Mouse (Mus musculus) cerebellum, adult 18-20 months (tissue): ENCODE measurements around the gene Il13ra1.

Experiments used
- DNase-seq, 2 experiments: peaks; one replicate each; pipeline ENCODE4 v3.0.0; 2021

Gene Il13ra1

GRCm38 (mm10) chrX:36111622-36112421 lies at the start of gene Il13ra1:
Gene Il13ra1, plus strand, starts transcription at chrX:36112110.
- DNase-seq, result peak; percentile 9 to 41

DNA sequence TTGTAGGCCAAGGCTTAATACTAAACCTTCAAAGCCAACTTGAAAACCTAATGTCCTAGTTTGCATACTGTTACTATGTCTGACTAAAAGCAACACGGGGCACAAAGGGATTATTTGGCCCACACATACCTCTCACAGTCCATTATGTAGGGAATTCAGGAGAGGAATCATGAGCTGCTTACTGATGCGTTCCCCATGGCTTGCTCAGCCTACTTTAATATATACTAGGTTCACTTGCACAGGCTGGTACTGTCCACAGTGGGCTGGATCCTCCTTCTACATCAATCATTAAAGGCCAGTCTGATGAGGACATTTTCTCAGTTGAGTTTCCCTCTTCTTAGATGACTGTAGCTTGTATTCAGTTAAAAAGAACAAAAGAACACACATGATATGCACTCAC lies 37.9 kb upstream of the Il13ra1 start:
- no peak for DNase-seq

DNA sequence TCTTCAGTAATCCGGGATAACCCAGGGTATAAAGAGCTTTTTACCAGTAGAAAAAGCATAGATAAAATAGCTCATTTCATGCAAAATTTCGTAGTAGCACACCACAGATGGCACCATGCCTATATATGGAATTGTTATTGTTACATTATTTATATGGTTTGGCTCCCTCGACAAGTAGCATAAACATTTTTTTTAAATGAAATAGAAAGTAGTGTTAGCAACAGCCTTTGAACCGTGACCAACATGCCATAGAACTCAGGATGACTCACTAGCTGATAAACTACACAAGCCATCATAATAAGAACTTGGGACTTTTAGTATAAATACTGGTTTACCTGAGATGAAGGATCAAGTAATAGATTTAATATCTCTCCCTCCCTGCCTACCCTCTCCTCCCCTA lies 34.7 kb upstream of the Il13ra1 start:
- no peak for DNase-seq

GRCm38 (mm10) chrX:36082917-36083316 lies 29.0 kb upstream of the Il13ra1 start:
- DNase-seq, result no peak

DNA sequence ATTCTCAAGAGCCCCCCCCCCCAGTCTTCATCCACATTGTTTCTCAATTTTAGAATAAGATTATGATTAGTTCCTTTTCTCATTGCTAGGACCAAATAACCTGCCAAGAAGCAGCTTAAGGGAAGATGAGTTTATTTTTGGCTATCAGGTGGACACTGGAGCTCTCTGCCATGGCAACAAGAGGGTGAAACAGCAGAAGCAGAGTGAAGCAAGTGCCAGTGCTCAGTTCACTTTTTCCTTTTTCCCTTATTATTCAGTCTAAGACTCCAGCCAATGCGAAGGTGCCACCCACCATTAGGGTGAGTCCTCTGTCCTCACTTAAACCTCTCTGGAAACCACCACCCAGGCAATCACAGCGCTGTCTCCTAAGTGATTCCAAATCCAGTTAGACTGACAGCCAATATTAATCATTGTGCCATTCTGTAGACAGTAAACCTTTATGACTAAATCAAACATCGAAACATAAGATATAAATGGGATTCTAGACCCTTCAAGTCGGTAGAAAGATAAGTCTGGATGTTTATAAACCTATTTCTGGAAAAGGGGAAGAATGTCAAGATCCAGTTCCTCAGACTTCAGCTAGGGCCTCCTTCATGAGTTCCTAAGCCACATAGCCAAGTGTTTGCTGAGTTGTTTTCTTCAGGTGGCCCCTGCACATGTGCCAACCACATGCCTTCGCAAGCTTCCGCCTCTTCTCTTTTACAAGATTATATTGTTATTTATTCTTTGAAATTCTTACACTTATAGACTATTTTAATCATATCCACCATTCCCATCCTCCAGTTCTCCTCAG lies 23.2 kb upstream of the Il13ra1 start:
- no peak for DNase-seq

- no peak for DNase-seq
Measured at GRCm38 (mm10) chrX:36100883-36101282, 11.0 kb upstream of the Il13ra1 start.

- DNase-seq, result no peak
Measured at GRCm38 (mm10) chrX:36101318-36101717, 10.6 kb upstream of the Il13ra1 start.

DNA sequence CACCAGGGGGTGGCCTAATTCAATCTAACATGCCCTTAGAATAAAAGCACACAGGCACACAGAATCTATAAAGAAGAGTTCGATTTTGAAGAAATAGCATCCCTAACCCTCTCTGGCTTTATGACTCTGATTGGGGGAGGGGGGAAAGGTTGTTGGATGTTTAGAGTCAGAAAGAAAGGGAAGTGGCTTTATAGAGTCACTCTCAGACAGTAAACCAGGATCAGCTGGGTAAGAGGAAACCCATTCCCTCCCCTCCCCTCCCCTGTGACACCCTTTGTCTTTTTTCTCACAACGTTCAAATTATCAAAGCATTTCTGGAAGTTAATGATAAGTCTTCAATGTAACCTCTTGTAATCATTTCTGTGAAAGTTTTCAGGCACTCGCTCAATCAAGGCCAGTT lies 3.3 kb upstream of the Il13ra1 start:
- no peak for DNase-seq

GRCm38 (mm10) chrX:36112422-36112750 lies 476 bp downstream of the Il13ra1 start:
- no peak for DNase-seq

- no peak for DNase-seq
Measured at GRCm38 (mm10) chrX:36115171-36115570, 3.3 kb downstream of the Il13ra1 start.

- no peak for DNase-seq
Measured at GRCm38 (mm10) chrX:36129037-36129770, 17.3 kb downstream of the Il13ra1 start.

DNA sequence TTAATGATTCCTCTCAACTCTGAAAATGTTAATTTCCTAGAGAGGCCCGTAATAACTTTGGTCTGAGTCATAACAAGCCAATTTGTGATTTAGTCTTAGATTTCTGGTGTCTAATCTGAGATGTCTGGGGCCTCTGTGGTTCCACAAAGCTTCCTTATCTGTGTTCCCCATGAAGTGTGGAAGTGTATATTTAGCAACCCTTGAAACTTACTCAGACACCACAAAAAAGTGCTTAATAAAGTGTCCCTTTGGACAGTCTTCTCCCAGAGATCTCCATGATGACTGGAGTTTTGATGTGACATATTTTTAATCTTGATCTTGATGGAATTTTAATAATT lies 17.8 kb downstream of the Il13ra1 start:
- no peak for DNase-seq

GRCm38 (mm10) chrX:36136346-36136745 lies 24.4 kb downstream of the Il13ra1 start:
- DNase-seq, result no peak

DNA sequence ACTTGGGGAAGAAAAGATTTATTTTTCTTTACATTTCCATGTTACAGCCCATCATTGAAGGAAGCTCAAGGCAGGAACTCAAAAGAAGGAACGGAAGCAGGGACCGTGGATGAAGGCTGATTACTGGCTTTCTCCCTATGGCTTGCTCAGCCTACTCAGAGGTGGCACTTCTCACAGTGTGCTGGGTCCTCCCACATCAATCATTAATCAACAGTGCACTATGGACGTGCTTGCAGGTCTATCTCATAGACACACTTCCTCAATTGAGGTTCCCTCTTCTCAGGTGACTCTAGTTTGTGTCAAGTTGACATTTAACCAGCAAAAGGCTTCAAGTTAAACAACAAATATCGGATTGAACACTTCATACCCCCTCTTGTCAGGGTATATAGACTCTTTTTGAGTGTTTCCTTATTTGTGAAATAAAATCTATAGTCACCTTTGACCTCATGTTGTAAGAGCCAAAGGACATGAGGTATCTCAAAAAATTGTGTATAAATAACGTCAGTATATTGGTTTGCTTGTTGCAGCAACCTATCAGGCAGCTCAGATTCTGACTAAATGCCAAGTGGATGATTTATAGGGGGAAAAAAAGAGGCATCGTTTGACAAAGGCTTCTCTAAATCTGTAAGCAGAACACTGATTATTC lies 30.2 kb downstream of the Il13ra1 start:
- DNase-seq, result no peak

- DNase-seq, result no peak
Measured at GRCm38 (mm10) chrX:36146746-36147145, 34.8 kb downstream of the Il13ra1 start.

DNA sequence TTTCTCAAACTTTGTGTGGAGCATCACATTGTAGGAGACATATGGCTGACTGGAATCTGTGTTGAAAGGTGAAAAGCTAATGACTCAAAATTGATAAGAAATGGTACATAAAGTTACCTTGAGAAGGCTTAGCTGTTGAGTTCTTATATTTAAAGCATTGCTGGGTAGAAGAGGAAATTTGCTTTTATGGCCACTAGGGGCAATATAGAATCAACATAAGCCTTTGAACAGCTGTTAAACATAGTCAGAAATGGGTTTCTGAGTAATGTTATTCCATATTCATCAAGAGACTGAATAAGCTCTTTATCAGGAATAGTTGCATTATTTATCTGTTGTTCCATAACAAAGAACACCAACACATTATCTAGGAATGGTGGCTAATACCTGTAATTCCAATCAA lies 38.2 kb downstream of the Il13ra1 start:
- DNase-seq, result no peak

DNA sequence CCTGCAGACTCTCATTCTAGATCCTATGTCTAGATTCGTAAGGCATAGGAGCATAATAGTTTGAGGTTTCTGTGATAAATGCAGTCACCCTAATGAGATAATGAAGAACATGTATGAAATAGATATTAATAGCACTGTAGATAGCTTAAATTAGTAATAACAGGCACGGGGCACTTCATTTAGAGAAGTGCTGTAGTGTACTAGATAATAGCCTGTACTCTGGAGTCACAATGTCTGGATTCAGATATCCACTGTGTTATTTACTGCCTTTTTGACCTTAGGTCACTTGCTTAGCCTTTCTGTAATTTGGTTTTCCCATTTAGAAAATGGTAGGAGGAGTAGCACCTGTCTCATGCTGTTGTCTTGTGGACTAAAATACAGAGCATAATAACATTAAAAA lies 44.8 kb downstream of the Il13ra1 start:
- DNase-seq, result no peak

DNA sequence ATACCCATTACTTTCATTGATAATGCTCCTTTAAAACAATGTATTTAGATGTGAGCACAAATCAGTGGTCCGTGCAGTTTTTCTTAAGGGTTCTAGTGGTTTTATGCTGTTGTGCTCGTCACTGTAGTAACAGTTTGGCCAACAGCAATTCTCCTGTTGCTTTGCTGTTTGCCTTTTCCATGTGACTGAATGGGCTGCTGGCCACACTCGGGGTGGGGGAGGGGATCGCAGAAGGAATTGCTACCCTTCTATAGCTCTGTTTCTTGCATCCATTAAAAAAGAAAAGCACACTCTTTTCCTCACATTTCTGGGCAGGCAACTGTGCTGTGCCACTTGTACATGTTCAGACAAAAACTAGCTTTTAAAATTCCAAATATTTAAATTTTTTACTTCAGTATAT lies 49.7 kb downstream of the Il13ra1 start:
- DNase-seq, result no peak

DNA sequence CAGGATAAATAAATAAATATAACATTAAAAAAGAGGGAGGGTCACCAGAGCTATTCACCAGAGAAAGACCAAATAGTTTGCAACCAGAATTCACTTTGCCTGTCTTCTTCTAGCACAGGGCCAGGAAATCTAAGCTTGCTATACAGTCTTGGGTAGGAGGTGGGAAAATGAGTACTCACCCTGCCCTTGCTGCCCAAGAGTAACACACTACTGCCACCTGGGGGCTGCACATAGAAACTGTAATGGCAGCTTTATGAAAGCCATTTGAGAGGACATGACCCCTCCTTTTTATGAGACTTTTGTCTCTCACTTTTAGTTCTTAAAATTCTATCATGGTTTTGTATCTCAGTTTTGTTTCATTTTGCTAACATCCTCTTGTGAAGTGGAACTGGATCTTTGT lies 71.7 kb downstream of the Il13ra1 start:
- DNase-seq, result peak; percentile 4 to 6

- DNase-seq, result no peak
Measured at GRCm38 (mm10) chrX:36186036-36186435, 74.1 kb downstream of the Il13ra1 start.

- DNase-seq, result no peak
Measured at GRCm38 (mm10) chrX:36186443-36186842, 74.5 kb downstream of the Il13ra1 start.

DNA sequence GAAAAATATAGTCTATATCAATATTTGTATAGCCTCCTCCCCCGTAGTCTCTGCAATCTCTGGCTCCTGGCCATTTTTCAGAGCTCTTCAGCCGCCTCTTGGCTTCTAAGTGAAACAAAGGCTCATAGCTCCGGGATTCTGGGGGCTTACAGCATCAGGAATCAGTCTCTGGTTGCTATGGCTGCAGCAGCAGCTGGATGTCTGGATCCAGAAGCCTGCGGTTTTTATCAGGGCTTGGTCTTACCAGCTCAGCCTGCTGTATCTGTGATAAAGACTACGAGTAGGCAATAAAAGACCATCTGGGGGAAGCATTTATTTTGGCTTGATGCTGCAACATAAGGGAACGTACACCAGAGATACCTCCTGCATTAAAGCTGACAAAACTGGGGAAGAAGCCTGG lies 82.0 kb downstream of the Il13ra1 start:
- no peak for DNase-seq
